Mouse (Mus musculus) myocyte (in vitro differentiated cells): ENCODE results near the gene P2ry6. TPM values are rescaled to one million over a fixed set of nuclear protein-coding genes. Genes with fewer than 3 reads are reported as not detected.

Source experiments
- H3K27me3 ChIP-seq: one replicate; pipeline ENCODE4 v1.6.1; 2011; ENCODE audit not compliant: control insufficient read depth, insufficient read depth, insufficient read length
- H3K36me3 ChIP-seq: one replicate; pipeline ENCODE4 v1.6.1; 2011; ENCODE audit not compliant: control insufficient read depth, insufficient read depth
- H3K4me2 ChIP-seq: one replicate; pipeline ENCODE4 v1.6.1; 2011; ENCODE audit warnings: low read depth, control low read depth
- H3K4me3 ChIP-seq: one replicate; pipeline ENCODE4 v1.5.1; 2011; ENCODE audit warnings: mild to moderate bottlenecking, control low read depth, moderate library complexity
- H3K79me2 ChIP-seq: one replicate; pipeline ENCODE4 v1.6.1; 2011; ENCODE audit not compliant: control insufficient read depth, insufficient read depth
- H3ac ChIP-seq: one replicate; pipeline ENCODE4 v1.6.1; 2011; ENCODE audit not compliant: control insufficient read depth, insufficient read length
- CEBPB ChIP-seq: IDR thresholded peaks from 2 replicates; pipeline ENCODE4 v1.6.1; 2011; ENCODE audit warnings: mild to moderate bottlenecking, moderate library complexity; ENCODE audit not compliant: poor library complexity, insufficient read depth, severe bottlenecking
- E2F4 ChIP-seq: IDR thresholded peaks from one replicate; pipeline ENCODE4 v1.6.1; 2011; ENCODE audit warnings: mild to moderate bottlenecking, control low read depth, moderate library complexity; ENCODE audit not compliant: insufficient read depth
- MAX ChIP-seq: IDR thresholded peaks from one replicate; pipeline ENCODE4 v1.6.1; 2011; ENCODE audit warnings: low read depth, mild to moderate bottlenecking, control low read depth
- MYOD1 ChIP-seq, 3 experiments: IDR thresholded peaks; one replicate each; pipeline ENCODE4 v1.6.1; 2011; ENCODE audit warnings: control low read depth in 2 of 3, low read depth in 2 of 3, mild to moderate bottlenecking in 2 of 3, moderate library complexity in 1 of 3; ENCODE audit not compliant: insufficient read length in 2 of 3, control insufficient read depth in 1 of 3
- MYOG ChIP-seq, 3 experiments: IDR thresholded peaks; one replicate each; pipeline ENCODE4 v1.6.1; 2011; ENCODE audit warnings: control low read depth in 2 of 3, low read depth in 2 of 3, mild to moderate bottlenecking in 2 of 3; ENCODE audit not compliant: insufficient read length in 2 of 3, control insufficient read depth in 1 of 3, insufficient read depth in 1 of 3
- POLR2A ChIP-seq: IDR thresholded peaks from one replicate; pipeline ENCODE4 v1.6.1; 2011; ENCODE audit warnings: low read depth, mild to moderate bottlenecking, control low read depth, moderate library complexity; ENCODE audit not compliant: insufficient read length
- POLR2AphosphoS2 ChIP-seq: IDR thresholded peaks from one replicate; pipeline ENCODE4 v1.6.1; 2011; ENCODE audit warnings: low read depth, control low read depth; ENCODE audit not compliant: insufficient read length
- REST ChIP-seq: IDR thresholded peaks from one replicate; pipeline ENCODE4 v1.6.1; 2011; ENCODE audit warnings: mild to moderate bottlenecking, control low read depth, moderate library complexity; ENCODE audit not compliant: insufficient read depth, insufficient read length
- SRF ChIP-seq: IDR thresholded peaks from one replicate; pipeline ENCODE4 v1.6.1; 2011; ENCODE audit warnings: low read depth; ENCODE audit not compliant: control insufficient read depth, insufficient read length
- TCF12 ChIP-seq: IDR thresholded peaks from one replicate; pipeline ENCODE4 v1.6.1; 2011; ENCODE audit warnings: mild to moderate bottlenecking, control low read depth; ENCODE audit not compliant: poor library complexity, insufficient read depth, severe bottlenecking
- TCF3 ChIP-seq: IDR thresholded peaks from one replicate; pipeline ENCODE4 v1.6.1; 2011; ENCODE audit warnings: low read depth, control low read depth; ENCODE audit not compliant: insufficient read length
- USF1 ChIP-seq: IDR thresholded peaks from one replicate; pipeline ENCODE4 v1.6.1; 2011; ENCODE audit warnings: low read depth, mild to moderate bottlenecking, control low read depth, moderate library complexity
- polyA plus RNA-seq: library from polyadenylated mRNA; unstranded; fragments of >200 nt; fragmentation: generic; extraction: Trizol; gene quantifications from one replicate; pipeline ENCODE4 v1.2.1, GENCODE M21; 2012; ENCODE audit warnings: missing spikeins

P2ry6 gene
- polyA plus RNA-seq, 1 experiment = 0.13 TPM

GRCm38 (mm10) chr7:100997951-100998577 is 23.6 kb upstream of the P2ry6 start:
- Histone ChIP-seq H3K27me3 (no peaks in the 10 kb centered on the region), H3ac (no peak overlapping the region), H3K4me2 (no peak overlapping the region), H3K36me3 (peaks cover 4% of the 10 kb centered on the region), H3K4me3 (no peak overlapping the region), H3K79me2 (no peaks in the 10 kb centered on the region)
- TF ChIP-seq SRF = no peak
- no peak for TF ChIP-seq TCF12
- no peak for TF ChIP-seq POLR2AphosphoS2
- no peak for TF ChIP-seq USF1
- no peak for TF ChIP-seq REST
- no peak for TF ChIP-seq E2F4

GRCm38 (mm10) chr7:100997215-100997614 is 22.8 kb upstream of the P2ry6 start:
- H3K36me3 ChIP-seq = peaks cover 4% of the 10 kb centered on the region

GRCm38 (mm10) chr7:100995951-100996350 is 21.5 kb upstream of the P2ry6 start:
- no peaks in the 10 kb centered on the region for H3K27me3 ChIP-seq
- H3ac ChIP-seq = no peak overlapping the region
- H3K4me3 ChIP-seq = no peak overlapping the region

More at GRCm38 (mm10) chr7:100997215-100997614, 22.8 kb upstream of the P2ry6 start:
- H3K4me2 ChIP-seq = no peak overlapping the region
- no peak overlapping the region for H3K4me3 ChIP-seq
- no peaks in the 10 kb centered on the region for H3K27me3 ChIP-seq
- TF ChIP-seq TCF3 (no peak), CEBPB (no peak), POLR2A (no peak), MYOG (IDR thresholded peaks at IDR 0.05; ENCODE audit: control insufficient read depth in 1 of 3, insufficient read depth in 1 of 3, insufficient read length in 2 of 3, low read depth in 2 of 3) (no peak), SRF (no peak), MAX (no peak), REST (no peak)
- H3ac ChIP-seq = no peak overlapping the region
- H3K79me2 ChIP-seq = no peaks in the 10 kb centered on the region

GRCm38 (mm10) chr7:100995260-100995864 is 20.9 kb upstream of the P2ry6 start:
- Histone ChIP-seq H3K4me3 (no peak overlapping the region), H3K4me2 (no peak overlapping the region), H3K36me3 (peaks cover 4% of the 10 kb centered on the region), H3ac (no peak overlapping the region), H3K27me3 (no peaks in the 10 kb centered on the region), H3K79me2 (no peaks in the 10 kb centered on the region)
- TF ChIP-seq SRF = no peak
- TF ChIP-seq POLR2A = no peak
- TF ChIP-seq POLR2AphosphoS2 = no peak

More at GRCm38 (mm10) chr7:100995951-100996350, 21.5 kb upstream of the P2ry6 start:
- Histone ChIP-seq H3K79me2 (no peaks in the 10 kb centered on the region), H3K4me2 (no peak overlapping the region), H3K36me3 (peaks cover 4% of the 10 kb centered on the region)
- TF ChIP-seq MYOD1 (IDR thresholded peaks at IDR 0.05; ENCODE audit: control insufficient read depth in 1 of 3, insufficient read length in 2 of 3, low read depth in 2 of 3) = no peak
- no peak for TF ChIP-seq REST
- no peak for TF ChIP-seq USF1
- TF ChIP-seq TCF12 = no peak
- no peak for TF ChIP-seq CEBPB
- TF ChIP-seq E2F4 = no peak
- no peak for TF ChIP-seq SRF
- TF ChIP-seq POLR2AphosphoS2 = no peak

GRCm38 (mm10) chr7:100993166-100993565 is 18.7 kb upstream of the P2ry6 start:
- no peak overlapping the region for H3K4me2 ChIP-seq
- peaks cover 4% of the 10 kb centered on the region for H3K36me3 ChIP-seq
- TF ChIP-seq CEBPB (no peak), TCF12 (no peak), POLR2AphosphoS2 (no peak), MYOD1 (IDR thresholded peaks at IDR 0.05; ENCODE audit: control insufficient read depth in 1 of 3, insufficient read length in 2 of 3, low read depth in 2 of 3) (no peak), USF1 (no peak), TCF3 (no peak), MAX (no peak), E2F4 (no peak), POLR2A (no peak), REST (no peak), SRF (no peak), MYOG (IDR thresholded peaks at IDR 0.05; ENCODE audit: control insufficient read depth in 1 of 3, insufficient read depth in 1 of 3, insufficient read length in 2 of 3, low read depth in 2 of 3) (no peak)
- no peak overlapping the region for H3ac ChIP-seq
- no peaks in the 10 kb centered on the region for H3K79me2 ChIP-seq
- H3K27me3 ChIP-seq = no peaks in the 10 kb centered on the region
- H3K4me3 ChIP-seq = no peak overlapping the region
